Mouse (Mus musculus) bone marrow macrophage, adult 2 months (primary cell): ENCODE measurements around the gene Plac9a. TPM values are rescaled to one million over a fixed set of nuclear protein-coding genes. Genes with fewer than 3 reads are reported as not detected.

Source experiments
- H3K27ac ChIP-seq: 2 replicates; pipeline ENCODE4 v1.5.1; 2012; ENCODE audit warnings: low read depth, low read length; ENCODE audit not compliant: insufficient read depth
- H3K4me1 ChIP-seq: 2 replicates; pipeline ENCODE4 v1.6.1; 2012; ENCODE audit warnings: low read length; ENCODE audit not compliant: control insufficient read depth, insufficient read depth
- H3K4me3 ChIP-seq: 2 replicates; pipeline ENCODE4 v1.5.1; 2012; ENCODE audit warnings: mild to moderate bottlenecking, low read length, moderate library complexity; ENCODE audit not compliant: insufficient read depth
- CTCF ChIP-seq: IDR thresholded peaks from 2 replicates; pipeline ENCODE4 v1.5.1; 2012; ENCODE audit warnings: low read depth, mild to moderate bottlenecking, low read length, moderate library complexity
- POLR2A ChIP-seq: IDR thresholded peaks from 2 replicates; pipeline ENCODE4 v1.6.1; 2012; ENCODE audit warnings: mild to moderate bottlenecking, low read depth, low read length, borderline replicate concordance
- polyA plus RNA-seq: library from polyadenylated mRNA; stranded (reverse); fragments of >200 nt; gene quantifications from 2 replicates; pipeline ENCODE4 v1.2.4, GENCODE M21; 2012; ENCODE audit not compliant: missing spikeins, insufficient read depth, insufficient read length

Plac9a gene
- polyA plus RNA-seq, 1 experiment: not detected

- peaks cover 19% of the 10 kb centered on the region for H3K4me1 ChIP-seq
- no peak overlapping the region for H3K4me3 ChIP-seq
- no peak overlapping the region for H3K27ac ChIP-seq
- no peak for TF ChIP-seq POLR2A
- no peak for TF ChIP-seq CTCF
Measured at GRCm38 (mm10) chr14:25872461-25873415, 30.2 kb downstream of the Plac9a start.

- Histone ChIP-seq H3K4me3 (no peak overlapping the region), H3K27ac (no peak overlapping the region), H3K4me1 (peaks cover 23% of the 10 kb centered on the region)
- TF ChIP-seq CTCF (no peak), POLR2A (no peak)
Measured at GRCm38 (mm10) chr14:25869135-25869878, 33.6 kb downstream of the Plac9a start.

GRCm38 (mm10) chr14:25868706-25869105 lies 34.2 kb downstream of the Plac9a start:
- TF ChIP-seq POLR2A (no peak), CTCF (no peak)
- H3K4me1 ChIP-seq: peaks cover 23% of the 10 kb centered on the region
- H3K27ac ChIP-seq: no peak overlapping the region
- H3K4me3 ChIP-seq: no peak overlapping the region

- TF ChIP-seq POLR2A: no peak
- no peak for TF ChIP-seq CTCF
- Histone ChIP-seq H3K4me3 (no peak overlapping the region), H3K4me1 (peaks cover 23% of the 10 kb centered on the region), H3K27ac (no peak overlapping the region)
Measured at GRCm38 (mm10) chr14:25867834-25868233, 35.1 kb downstream of the Plac9a start.

- Histone ChIP-seq H3K4me1 (peaks cover 24% of the 10 kb centered on the region), H3K4me3 (no peak overlapping the region), H3K27ac (no peak overlapping the region)
- TF ChIP-seq POLR2A: no peak
Measured at GRCm38 (mm10) chr14:25866832-25867231, 36.1 kb downstream of the Plac9a start.

- Histone ChIP-seq H3K4me1 (peaks cover 26% of the 10 kb centered on the region), H3K4me3 (no peak overlapping the region), H3K27ac (no peak overlapping the region)
- TF ChIP-seq POLR2A: no peak
- TF ChIP-seq CTCF: no peak
Measured at GRCm38 (mm10) chr14:25866384-25866783, 36.5 kb downstream of the Plac9a start.

- TF ChIP-seq POLR2A (no peak), CTCF (no peak)
- Histone ChIP-seq H3K4me3 (no peak overlapping the region), H3K4me1 (peaks cover 30% of the 10 kb centered on the region)
Measured at GRCm38 (mm10) chr14:25865251-25865650, 37.6 kb downstream of the Plac9a start.

GRCm38 (mm10) chr14:25863721-25864120 lies 39.2 kb downstream of the Plac9a start:
- TF ChIP-seq CTCF: no peak
- TF ChIP-seq POLR2A: no peak
- H3K4me1 ChIP-seq: peaks cover 17% of the 10 kb centered on the region
- no peak overlapping the region for H3K4me3 ChIP-seq
- H3K27ac ChIP-seq: no peak overlapping the region

More at GRCm38 (mm10) chr14:25865251-25865650, 37.6 kb downstream of the Plac9a start:
- no peak overlapping the region for H3K27ac ChIP-seq

- peaks cover 26% of the 10 kb centered on the region for H3K4me1 ChIP-seq
- H3K4me3 ChIP-seq: peak overlapping the region; percentile 20
- TF ChIP-seq POLR2A (no peak), CTCF (no peak)
- peak overlapping the region; percentile 54; the same call in 1 of the 2 replicates for H3K27ac ChIP-seq
Measured at GRCm38 (mm10) chr14:25861771-25862530, 40.9 kb downstream of the Plac9a start.
